Mouse (Mus musculus): ENCODE data around the gene Ltn1.

GRCm38 (mm10) chr16:87387444-87387977 is 44.9 kb downstream of the Ltn1 start:
- TF ChIP-seq CTCF (IDR thresholded peaks at IDR 0.05; ENCODE audit: borderline replicate concordance, insufficient read depth, low read length) (no peak), POLR2A (IDR thresholded peaks at IDR 0.05; ENCODE audit: low read depth, low read length) (no peak)
